Comparison of ENCODE assay signal across 19 mouse cellular contexts in genomic region chr5:146158326-146158725, GRCm38 (mm10). TPM values are rescaled to one million over a fixed set of nuclear protein-coding genes. Genes with fewer than 3 reads are reported as not detected.
"Had no signal": no experiment of that assay in that cellular context is flagged by ENCODE, and none has a peak within 500 bp of the region (broad histone marks: within the 10 kb centered on the region; RNA-seq: fewer than 3 reads in every experiment).

No protein-coding gene starts in this region.

RNA-seq across cellular contexts. Expression of gene Gm5565, which starts 2.0 kb away (rescaled TPM):
- polyA plus RNA-seq: cortical plate, adult 2 months; embryonic facial prominence, embryonic 10.5 days; embryonic facial prominence, embryonic 11.5 days; embryonic facial prominence, embryonic 12.5 days; embryonic facial prominence, embryonic 13.5 days; embryonic facial prominence, embryonic 14.5 days; embryonic facial prominence, embryonic 15.5 days; erythroblast, embryonic 14.5 days; forebrain, embryonic 10.5 days; forebrain, embryonic 11.5 days; forebrain, embryonic 12.5 days; forebrain, embryonic 13.5 days; forebrain, embryonic 14.5 days; forebrain, embryonic 15.5 days; forebrain, embryonic 16.5 days; forebrain, postnatal 0 days; frontal cortex, adult 2 months; gonadal fat pad, adult 2 months; heart, adult 2 months had no signal

RNA-seq across cellular contexts. Expression of gene Gm6309, which starts 12.2 kb away (rescaled TPM):
- polyA plus RNA-seq: cortical plate, adult 2 months; embryonic facial prominence, embryonic 10.5 days; embryonic facial prominence, embryonic 11.5 days; embryonic facial prominence, embryonic 12.5 days; embryonic facial prominence, embryonic 13.5 days; embryonic facial prominence, embryonic 14.5 days; embryonic facial prominence, embryonic 15.5 days; erythroblast, embryonic 14.5 days; forebrain, embryonic 10.5 days; forebrain, embryonic 11.5 days; forebrain, embryonic 12.5 days; forebrain, embryonic 13.5 days; forebrain, embryonic 14.5 days; forebrain, embryonic 15.5 days; forebrain, embryonic 16.5 days; forebrain, postnatal 0 days; frontal cortex, adult 2 months; gonadal fat pad, adult 2 months; heart, adult 2 months had no signal

RNA-seq across cellular contexts. Expression of gene 1700001J03Rik, which starts 26.8 kb away (rescaled TPM):
- polyA plus RNA-seq: embryonic facial prominence, embryonic 10.5 days; embryonic facial prominence, embryonic 11.5 days; embryonic facial prominence, embryonic 12.5 days; embryonic facial prominence, embryonic 13.5 days; embryonic facial prominence, embryonic 14.5 days; embryonic facial prominence, embryonic 15.5 days; erythroblast, embryonic 14.5 days; forebrain, embryonic 10.5 days; forebrain, embryonic 12.5 days; forebrain, embryonic 13.5 days; forebrain, embryonic 14.5 days; forebrain, embryonic 15.5 days; forebrain, embryonic 16.5 days; forebrain, postnatal 0 days had no signal
